Mouse (Mus musculus) MEL (cell line): ENCODE results near the gene Dgkg.

Experiments
- GATA1 ChIP-seq: IDR thresholded peaks from 2 replicates; pipeline ENCODE4 v1.6.1; 2011; ENCODE audit warnings: low read depth, low read length, improper control_type of control experiment
- MAX ChIP-seq: IDR thresholded peaks from 2 replicates; pipeline ENCODE4 v1.6.1; 2011; ENCODE audit warnings: low read length, improper control_type of control experiment
- POLR2A ChIP-seq, 2 experiments: IDR thresholded peaks; 2 replicates each; pipeline ENCODE4 v1.6.1; 2011 to 2012; ENCODE audit warnings: low read length in 2 of 2, mild to moderate bottlenecking in 2 of 2, control low read depth in 1 of 2, improper control_type of control experiment in 1 of 2, low read depth in 1 of 2, moderate library complexity in 1 of 2; ENCODE audit not compliant: control insufficient read depth in 1 of 2, insufficient read depth in 1 of 2, poor library complexity in 1 of 2
- UBTF ChIP-seq: IDR thresholded peaks from 2 replicates; pipeline ENCODE4 v1.6.1; 2012; ENCODE audit warnings: low read depth, mild to moderate bottlenecking, inconsistent platforms, low read length, improper control_type of control experiment, moderate library complexity, borderline replicate concordance; ENCODE audit not compliant: insufficient read depth
- USF1 ChIP-seq: IDR thresholded peaks from 2 replicates; pipeline ENCODE4 v1.6.1; 2014; ENCODE audit warnings: low read depth, mild to moderate bottlenecking, inconsistent platforms, low read length, improper control_type of control experiment, moderate library complexity
- USF2 ChIP-seq, 2 experiments: IDR thresholded peaks; 2 replicates each; pipeline ENCODE4 v1.6.1; 2011 to 2012; ENCODE audit warnings: improper control_type of control experiment in 2 of 2, low read length in 2 of 2, borderline replicate concordance in 1 of 2, inconsistent platforms in 1 of 2, low read depth in 1 of 2, mild to moderate bottlenecking in 1 of 2; ENCODE audit not compliant: insufficient read depth in 1 of 2
- ZKSCAN1 ChIP-seq: IDR thresholded peaks from 2 replicates; pipeline ENCODE4 v1.6.1; 2012; ENCODE audit warnings: low read depth, mild to moderate bottlenecking, inconsistent platforms, low read length, improper control_type of control experiment, moderate library complexity
- ZNF384 ChIP-seq: IDR thresholded peaks from 2 replicates; pipeline ENCODE4 v1.6.1; 2012; ENCODE audit warnings: low read depth, mild to moderate bottlenecking, inconsistent platforms, low read length, improper control_type of control experiment

GRCm38 (mm10) chr16:22596394-22596793 lies 60.6 kb downstream of the Dgkg start:
- TF ChIP-seq GATA1 (no peak), ZNF384 (no peak), MAX (no peak), POLR2A (IDR thresholded peaks at IDR 0.05; ENCODE audit: control insufficient read depth in 1 of 2, insufficient read depth in 1 of 2, low read depth in 1 of 2, low read length in 2 of 2, poor library complexity in 1 of 2) (no peak), ZKSCAN1 (no peak), USF1 (no peak), UBTF (no peak), USF2 (IDR thresholded peaks at IDR 0.05; ENCODE audit: borderline replicate concordance in 1 of 2, insufficient read depth in 1 of 2, low read depth in 1 of 2, low read length in 2 of 2) (no peak)
